Mouse (Mus musculus) midbrain, postnatal 0 days (tissue): ENCODE measurements around the gene Trim40. TPM values are rescaled to one million over a fixed set of nuclear protein-coding genes. Genes with fewer than 3 reads are reported as not detected.

Experiments used
- ATAC-seq: fragments of 200-750 bp; cut with Nextera tagmentation; 2 replicates; pipeline ENCODE4 v1.8.0; 2017; ENCODE audit warnings: moderate number of reproducible peaks, mild to moderate bottlenecking, moderate TSS enrichment, moderate library complexity; ENCODE audit not compliant: low FRiP score
- DNase-seq: peaks from one replicate; pipeline ENCODE4 v3.0.0-alpha.2; 2015; ENCODE audit warnings: low spot score
- H3K27ac ChIP-seq: fragments of 300-500 bp; sonication (generic); 2 replicates; pipeline ENCODE4 v1.5.1; 2014; ENCODE audit warnings: low read depth, mild to moderate bottlenecking, low read length, mixed read lengths
- H3K27me3 ChIP-seq: fragments of 300-500 bp; sonication (generic); 2 replicates; pipeline ENCODE4 v1.6.1; 2014; ENCODE audit warnings: low read length, control low read depth, mixed read lengths; ENCODE audit not compliant: insufficient read depth
- H3K36me3 ChIP-seq: fragments of 300-500 bp; sonication (generic); 2 replicates; pipeline ENCODE4 v1.6.1; 2014; ENCODE audit warnings: low read length, control low read depth, mixed read lengths; ENCODE audit not compliant: insufficient read depth
- H3K4me1 ChIP-seq: fragments of 300-500 bp; sonication (generic); 2 replicates; pipeline ENCODE4 v1.6.1; 2014; ENCODE audit warnings: mild to moderate bottlenecking, control low read depth, antibody characterized with exemption, low read length, mixed read lengths; ENCODE audit not compliant: insufficient read depth
- H3K4me2 ChIP-seq: fragments of 300-500 bp; sonication (generic); 2 replicates; pipeline ENCODE4 v1.6.1; 2014; ENCODE audit warnings: low read depth, mild to moderate bottlenecking, low read length, mixed read lengths; ENCODE audit not compliant: poor library complexity, severe bottlenecking
- H3K4me3 ChIP-seq: fragments of 300-500 bp; sonication (generic); 2 replicates; pipeline ENCODE4 v1.5.1; 2014; ENCODE audit warnings: low read depth, mild to moderate bottlenecking, low read length, moderate library complexity
- H3K9ac ChIP-seq: fragments of 300-500 bp; sonication (generic); replicated peaks from 2 replicates; pipeline ENCODE4 v1.6.1; 2014; ENCODE audit warnings: mild to moderate bottlenecking, low read length, moderate library complexity, mixed read lengths; ENCODE audit not compliant: poor library complexity, severe bottlenecking
- H3K9me3 ChIP-seq: fragments of 300-500 bp; sonication (generic); 2 replicates; pipeline ENCODE4 v1.6.1; 2016; ENCODE audit warnings: low read length, control low read depth
- CTCF ChIP-seq: IDR thresholded peaks from 2 replicates; pipeline ENCODE4 v1.5.1; 2016; ENCODE audit warnings: antibody characterized with exemption, mild to moderate bottlenecking
- WGBS: fragments of 180-500 bp; shearing (Covaris S2); extraction: QIAGEN DNeasy Blood & Tissue Kit; methylation state at CpG from one replicate; pipeline ENCODE4 v1.1.7; 2014; 5-methylcytosine and 5-hydroxymethylcytosine counted together
- polyA plus RNA-seq: library from polyadenylated mRNA; unstranded; fragments of >200 nt; fragmentation: Nextera tagmentation; extraction: Ambion mirVana; gene quantifications from 2 replicates; pipeline ENCODE4 v1.2.1, GENCODE M21; 2015
- total RNA-seq: library from RNA; depleted of rRNA; stranded (reverse); fragments of >200 nt; gene quantifications from 2 replicates; pipeline ENCODE4 v1.2.3, GENCODE M21; 2014

Gene Trim40
- total and polyA plus RNA-seq, 2 experiments from 2014 or later = 0.19 TPM; not detected in 1

DNA sequence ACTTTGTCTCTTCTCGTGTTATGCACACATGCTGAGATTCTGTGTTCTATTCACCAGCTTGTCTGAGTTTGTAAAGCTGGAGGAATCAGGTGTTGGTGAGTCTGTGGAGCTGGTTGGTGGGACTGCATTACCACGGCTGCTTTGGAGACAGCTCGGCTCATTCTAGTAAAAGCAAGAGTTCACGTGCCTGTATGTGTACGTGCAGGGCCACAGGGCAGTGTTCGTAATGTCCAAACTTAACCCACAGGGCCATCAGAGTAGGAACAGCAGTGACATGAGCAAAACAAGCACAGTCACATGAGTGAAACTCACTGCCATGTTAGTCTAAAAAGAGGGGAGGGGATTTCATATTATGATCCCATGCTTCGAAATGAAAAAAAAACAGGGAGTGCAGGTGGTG, 46.2 kb downstream of the Trim40 start:
- 80% methylated on average over 7 of the region's 7 CpGs for WGBS

GRCm38 (mm10) chr17:36840961-36841445, 48.9 kb downstream of the Trim40 start:
- no peak for ATAC-seq
- DNase-seq = no peak
- Histone ChIP-seq H3K9me3 (no peaks in the 10 kb centered on the region), H3K9ac (no peak overlapping the region), H3K27me3 (no peaks in the 10 kb centered on the region), H3K4me2 (no peak overlapping the region), H3K4me3 (no peak overlapping the region), H3K4me1 (0 out of 2 replicates have a peak, but pooled peaks cover 4% of the 10 kb centered on the region), H3K27ac (no peak overlapping the region), H3K36me3 (no peaks in the 10 kb centered on the region)
- TF ChIP-seq CTCF = no peak

More for the DNA sequence above, 46.2 kb downstream of the Trim40 start:
- H3K4me1 ChIP-seq = 0 out of 2 replicates have a peak, but pooled peaks cover 3% of the 10 kb centered on the region
- H3K4me3 ChIP-seq = no peak overlapping the region
- H3K27me3 ChIP-seq = no peaks in the 10 kb centered on the region
- 0 out of 2 replicates have a peak, but pooled peaks cover 3% of the 10 kb centered on the region for H3K36me3 ChIP-seq
- no peak overlapping the region for H3K27ac ChIP-seq
- no peaks in the 10 kb centered on the region for H3K9me3 ChIP-seq
- no peak for DNase-seq
- no peak overlapping the region for H3K4me2 ChIP-seq
- no peak for ATAC-seq
- no peak overlapping the region for H3K9ac ChIP-seq
- no peak for TF ChIP-seq CTCF

GRCm38 (mm10) chr17:36839931-36840330, 50.0 kb downstream of the Trim40 start:
- no peak overlapping the region for H3K4me2 ChIP-seq
- no peak for DNase-seq

DNA sequence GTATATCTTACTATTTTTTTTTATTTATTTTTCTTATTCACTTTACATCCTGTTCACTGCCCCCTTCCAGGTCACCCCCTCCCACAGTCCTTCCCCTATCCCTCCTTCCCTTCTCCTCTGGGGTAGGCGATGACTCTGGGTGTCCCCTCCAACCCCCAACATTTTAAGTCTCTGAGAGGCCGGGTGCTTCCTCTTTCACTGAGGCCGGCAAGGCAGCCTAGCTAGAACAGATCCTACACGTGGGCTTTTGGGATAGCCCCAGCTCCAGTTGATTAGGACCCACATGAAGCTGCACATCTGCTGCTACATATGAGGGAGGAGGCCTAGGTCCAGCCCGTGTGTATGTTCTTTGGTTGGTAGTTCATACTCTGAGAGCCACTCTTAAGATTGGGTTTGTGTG, 50.9 kb downstream of the Trim40 start:
- WGBS = 91% methylated on average over 5 of the region's 5 CpGs
- H3K27ac ChIP-seq = no peak overlapping the region
- DNase-seq = no peak
- TF ChIP-seq CTCF = no peak
- H3K4me2 ChIP-seq = no peak overlapping the region
- no peaks in the 10 kb centered on the region for H3K9me3 ChIP-seq
- 0 out of 2 replicates have a peak, but pooled peaks cover 4% of the 10 kb centered on the region for H3K4me1 ChIP-seq
- no peak for ATAC-seq
- no peaks in the 10 kb centered on the region for H3K27me3 ChIP-seq
- no peaks in the 10 kb centered on the region for H3K36me3 ChIP-seq
- 0 out of 2 replicates have a peak overlapping the region, but pooled peaks have one; percentile 13 for H3K9ac ChIP-seq
- H3K4me3 ChIP-seq = no peak overlapping the region

More at GRCm38 (mm10) chr17:36839931-36840330, 50.0 kb downstream of the Trim40 start:
- no peak overlapping the region for H3K4me3 ChIP-seq
- H3K4me1 ChIP-seq = 0 out of 2 replicates have a peak, but pooled peaks cover 4% of the 10 kb centered on the region
- H3K27me3 ChIP-seq = no peaks in the 10 kb centered on the region
- ATAC-seq = no peak
- no peak overlapping the region for H3K27ac ChIP-seq
- 87% methylated on average over 3 of the region's 3 CpGs for WGBS
- no peaks in the 10 kb centered on the region for H3K9me3 ChIP-seq
- no peak overlapping the region for H3K9ac ChIP-seq
- no peak for TF ChIP-seq CTCF
- no peaks in the 10 kb centered on the region for H3K36me3 ChIP-seq

DNA sequence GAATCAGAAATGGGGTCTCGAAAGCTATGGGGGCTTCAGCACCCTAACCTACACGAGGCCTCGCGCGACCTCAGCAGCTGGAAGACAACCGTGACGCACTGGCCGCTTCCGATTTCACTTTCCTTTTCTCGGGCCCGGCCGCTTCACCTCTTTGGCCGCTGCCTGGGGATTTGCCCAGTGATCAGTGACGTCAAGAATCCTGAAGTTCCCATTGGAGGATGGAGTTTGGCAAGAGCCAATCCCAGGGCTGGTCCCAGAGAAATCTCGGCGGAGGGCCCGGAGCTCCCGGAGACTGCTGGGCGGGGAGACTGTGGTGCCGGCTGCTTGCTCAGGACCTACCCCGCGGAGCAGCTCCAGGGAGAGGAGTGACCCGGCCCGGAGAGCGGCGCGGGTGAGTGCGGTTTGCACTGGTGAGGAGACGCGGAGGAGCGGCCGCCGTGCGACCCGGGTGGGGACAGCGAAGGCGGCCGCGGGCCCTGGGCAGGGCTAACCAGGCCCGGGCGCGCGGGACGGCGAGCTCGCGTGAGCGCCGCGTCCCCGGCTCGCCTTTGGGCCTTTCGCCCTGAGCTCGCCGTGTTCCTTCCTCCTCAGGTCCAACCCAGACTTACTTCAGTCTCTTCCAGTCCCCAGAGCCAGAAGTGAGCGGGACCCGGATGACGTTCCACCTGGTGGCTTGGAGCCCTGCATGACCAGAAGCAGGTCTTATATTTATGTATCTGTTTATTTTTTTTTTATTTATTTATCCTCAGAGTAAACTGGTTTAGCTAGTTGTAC, 52.9 kb downstream of the Trim40 start, which contains the start of gene Trim26:
Trim26 (plus strand) TSS at position 261 of the 774 bp plus-strand sequence.
- WGBS = under 1% methylated on average over 52 of the region's 58 CpGs
- no peaks in the 10 kb centered on the region for H3K27me3 ChIP-seq
- TF ChIP-seq CTCF = no peak
- H3K36me3 ChIP-seq = no peaks in the 10 kb centered on the region
- peak within 1 kb of the TSS; percentile 86 for H3K4me3 ChIP-seq
- H3K9me3 ChIP-seq = no peaks in the 10 kb centered on the region
- 0 out of 2 replicates have a peak, but pooled peaks cover 4% of the 10 kb centered on the region for H3K4me1 ChIP-seq
- H3K9ac ChIP-seq = peak within 1 kb of the TSS; percentile 87
- ATAC-seq (peak; percentile 98), DNase-seq (peak; percentile 97)
- H3K27ac ChIP-seq = peak within 1 kb of the TSS; percentile 93
- peak within 1 kb of the TSS; percentile 56 for H3K4me2 ChIP-seq

DNA sequence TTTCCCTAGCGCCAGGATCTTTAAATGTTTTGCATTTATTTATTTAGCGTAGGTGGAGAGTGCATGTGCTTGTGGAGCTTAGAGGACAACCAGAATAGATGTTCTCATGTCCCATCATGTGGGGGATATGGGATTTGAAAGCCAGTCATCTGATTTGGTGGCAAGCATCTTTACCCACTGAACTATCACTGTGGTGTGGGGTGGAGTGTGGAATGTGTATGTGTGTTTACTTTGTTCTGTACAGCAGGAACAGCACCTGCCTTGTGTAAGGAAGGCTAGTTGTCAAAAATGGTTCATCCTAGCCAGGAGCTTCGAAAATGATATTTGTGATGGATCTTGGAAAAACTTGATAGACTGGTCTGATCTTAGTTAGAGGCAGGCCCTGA, 53.5 kb downstream of the Trim40 start:
- DNase-seq = no peak
- TF ChIP-seq CTCF = no peak; the same call in 1 of the 2 replicates
- Histone ChIP-seq H3K27me3 (no peaks in the 10 kb centered on the region), H3K4me1 (0 out of 2 replicates have a peak, but pooled peaks cover 4% of the 10 kb centered on the region), H3K4me2 (peak overlapping the region; percentile 56), H3K9me3 (no peaks in the 10 kb centered on the region), H3K27ac (peak overlapping the region; percentile 76), H3K36me3 (no peaks in the 10 kb centered on the region), H3K4me3 (peak overlapping the region; percentile 86), H3K9ac (peak overlapping the region; percentile 44; the same call in 1 of the 2 replicates)
- ATAC-seq = peak; percentile 15; the same call in 1 of the 2 replicates
- 17% methylated on average over 3 of the region's 3 CpGs for WGBS
